Mouse (Mus musculus) forebrain, embryonic 14.5 days (tissue): ENCODE data around the gene Dzank1. TPM values are rescaled to one million over a fixed set of nuclear protein-coding genes. Genes with fewer than 3 reads are reported as not detected.

Experiments used
- ATAC-seq: fragments of 200-750 bp; cut with Nextera tagmentation; 2 replicates; pipeline ENCODE4 v1.8.0; 2017; ENCODE audit warnings: mild to moderate bottlenecking, moderate library complexity
- DNase-seq: peaks from one replicate; pipeline ENCODE4 v3.0.0-alpha.2; 2015; ENCODE audit warnings: low spot score
- H3K27ac ChIP-seq: fragments of 300-500 bp; sonication (generic); 2 replicates; pipeline ENCODE4 v1.5.1; 2014; ENCODE audit warnings: low read depth, mild to moderate bottlenecking, control low read depth, low read length, moderate library complexity
- H3K27me3 ChIP-seq: fragments of 300-500 bp; sonication (generic); replicated peaks from 2 replicates; pipeline ENCODE4 v1.6.1; 2014; ENCODE audit warnings: low read length, control low read depth, mixed read lengths; ENCODE audit not compliant: control insufficient read depth, insufficient read depth
- H3K36me3 ChIP-seq: fragments of 300-500 bp; sonication (generic); 2 replicates; pipeline ENCODE4 v1.6.1; 2014; ENCODE audit warnings: low read length, control low read depth; ENCODE audit not compliant: control insufficient read depth, insufficient read depth
- H3K4me1 ChIP-seq: fragments of 300-500 bp; sonication (generic); 2 replicates; pipeline ENCODE4 v1.6.1; 2014; ENCODE audit warnings: antibody characterized with exemption, low read length, control low read depth; ENCODE audit not compliant: control insufficient read depth, insufficient read depth
- H3K4me2 ChIP-seq: fragments of 300-500 bp; sonication (generic); 2 replicates; pipeline ENCODE4 v1.6.1; 2014; ENCODE audit warnings: mild to moderate bottlenecking, control low read depth, low read length
- H3K4me3 ChIP-seq: fragments of 300-500 bp; sonication (generic); 2 replicates; pipeline ENCODE4 v1.5.1; 2014; ENCODE audit warnings: low read depth, low read length, control low read depth
- H3K9ac ChIP-seq: fragments of 300-500 bp; sonication (generic); 2 replicates; pipeline ENCODE4 v1.6.1; 2014; ENCODE audit warnings: mild to moderate bottlenecking, low read length, control low read depth, moderate library complexity
- H3K9me3 ChIP-seq: fragments of 300-500 bp; sonication (generic); replicated peaks from 2 replicates; pipeline ENCODE4 v1.6.1; 2016; ENCODE audit warnings: low read length, control low read depth, mixed read lengths; ENCODE audit not compliant: control insufficient read depth
- WGBS: fragments of 180-500 bp; shearing (Covaris S2); extraction: QIAGEN DNeasy Blood & Tissue Kit; methylation state at CpG from one replicate; pipeline ENCODE4 v1.1.7; 2014; 5-methylcytosine and 5-hydroxymethylcytosine counted together
- polyA plus RNA-seq: library from polyadenylated mRNA; unstranded; fragments of >200 nt; fragmentation: Nextera tagmentation; extraction: Ambion mirVana; gene quantifications from 2 replicates; pipeline ENCODE4 v1.2.1, GENCODE M21; 2014

Dzank1 gene
- polyA plus RNA-seq, 1 experiment from 2014 or later: 4.3 TPM

DNA sequence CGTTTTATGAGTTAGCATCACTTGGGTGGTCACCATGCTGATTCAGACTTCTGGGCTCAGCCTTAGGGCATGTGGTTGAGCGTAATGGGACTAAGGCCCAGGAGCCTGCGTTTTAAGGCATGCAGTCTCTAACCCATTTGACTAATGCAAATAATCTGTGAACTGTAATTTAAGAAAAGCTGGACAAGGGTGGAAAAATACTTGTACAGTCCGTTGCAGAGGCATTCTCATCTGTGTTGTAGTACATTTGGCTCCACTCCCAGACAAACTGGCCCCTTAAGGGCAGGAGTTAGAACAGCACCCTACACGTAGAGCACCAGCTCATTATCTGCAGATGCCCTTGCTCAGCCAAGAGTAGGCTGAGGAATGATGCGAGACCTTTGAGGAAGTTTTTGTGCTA lies 17.4 kb upstream of the Dzank1 start:
- Histone ChIP-seq H3K36me3 (peaks cover 70% of the 10 kb centered on the region), H3K4me3 (no peak overlapping the region), H3K4me2 (no peak overlapping the region), H3K9ac (no peak overlapping the region), H3K27me3 (no peaks in the 10 kb centered on the region), H3K27ac (no peak overlapping the region), H3K9me3 (no peaks in the 10 kb centered on the region), H3K4me1 (peaks cover 2% of the 10 kb centered on the region; the same call in 1 of the 2 replicates)
- ATAC-seq (no peak), DNase-seq (no peak)
- WGBS: 80% methylated on average over 6 of the region's 6 CpGs

DNA sequence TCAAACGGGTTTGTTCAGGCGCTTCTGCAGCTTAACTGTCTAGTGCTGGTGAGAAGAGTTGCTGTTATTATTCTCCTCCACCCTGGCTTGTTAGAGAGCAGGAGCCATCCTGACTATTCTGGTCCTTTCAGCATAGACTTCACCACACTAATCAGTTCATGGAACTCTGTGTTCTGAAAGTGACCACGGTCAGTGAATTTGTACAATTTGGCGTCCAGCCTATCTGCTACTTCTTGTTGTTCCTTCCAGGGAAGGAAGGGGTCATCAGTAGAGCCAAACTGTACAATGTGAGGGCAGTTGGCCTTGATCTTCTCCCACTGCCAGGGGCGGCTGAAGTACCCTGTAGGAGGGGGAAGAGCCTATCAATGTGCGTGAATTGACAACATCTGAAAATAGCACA lies 16.5 kb upstream of the Dzank1 start:
- Histone ChIP-seq H3K4me1 (no peaks in the 10 kb centered on the region), H3K4me3 (no peak overlapping the region), H3K36me3 (peaks cover 80% of the 10 kb centered on the region), H3K27me3 (no peaks in the 10 kb centered on the region), H3K9ac (no peak overlapping the region), H3K4me2 (no peak overlapping the region), H3K9me3 (no peaks in the 10 kb centered on the region), H3K27ac (no peak overlapping the region)
- DNase-seq (no peak), ATAC-seq (no peak)
- 91% methylated on average over 6 of the region's 6 CpGs for WGBS

DNA sequence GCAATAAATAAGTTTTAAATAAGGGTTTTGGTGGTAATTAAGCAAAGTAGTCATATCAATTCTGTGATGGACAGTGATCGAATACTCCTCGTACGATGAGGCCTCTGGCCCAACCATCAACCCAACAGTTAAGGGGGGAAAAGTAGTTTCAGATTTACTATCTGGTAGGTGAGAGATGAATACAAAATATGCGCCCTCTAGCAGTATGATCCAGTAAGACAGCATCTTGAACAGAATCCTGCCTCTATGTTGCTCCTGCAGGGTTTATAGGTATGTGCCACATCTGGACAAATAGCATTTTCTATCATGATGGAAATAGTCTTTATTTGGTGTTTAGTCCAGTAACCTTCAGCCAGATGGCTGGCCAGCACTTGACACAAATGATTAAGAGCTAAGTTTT lies 14.0 kb upstream of the Dzank1 start:
- H3K4me3 ChIP-seq: no peak overlapping the region
- DNase-seq: peak; percentile 13
- peaks cover 85% of the 10 kb centered on the region for H3K36me3 ChIP-seq

DNA sequence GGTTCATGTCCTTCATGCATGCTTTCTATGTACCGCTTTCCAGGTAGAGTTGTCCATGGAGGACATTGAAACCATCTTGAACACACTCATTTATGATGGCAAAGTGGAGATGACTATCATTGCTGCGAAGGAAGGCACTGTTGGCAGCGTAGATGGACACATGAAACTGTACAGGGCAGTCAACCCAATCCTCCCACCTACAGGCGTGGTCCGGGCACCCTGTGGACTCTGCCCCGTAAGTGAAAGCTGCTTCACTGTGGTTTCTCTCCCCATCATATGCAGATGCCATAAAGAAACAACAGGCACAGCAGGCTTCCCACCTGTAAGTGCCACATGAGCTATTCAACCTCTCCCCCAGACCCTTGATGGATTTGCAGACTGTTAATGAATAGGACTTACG lies 9.9 kb upstream of the Dzank1 start:
- no peak overlapping the region for H3K9ac ChIP-seq
- H3K9me3 ChIP-seq: no peaks in the 10 kb centered on the region
- no peak overlapping the region for H3K4me3 ChIP-seq
- H3K27ac ChIP-seq: no peak overlapping the region
- DNase-seq: no peak
- no peaks in the 10 kb centered on the region for H3K27me3 ChIP-seq
- no peak overlapping the region for H3K4me2 ChIP-seq
- H3K4me1 ChIP-seq: no peaks in the 10 kb centered on the region
- H3K36me3 ChIP-seq: peaks cover 88% of the 10 kb centered on the region
- WGBS: 96% methylated on average over 7 of the region's 7 CpGs
- no peak for ATAC-seq

More for the DNA sequence above, 14.0 kb upstream of the Dzank1 start:
- H3K4me1 ChIP-seq: no peaks in the 10 kb centered on the region
- WGBS: 89% methylated on average over 4 of the region's 4 CpGs
- H3K4me2 ChIP-seq: no peak overlapping the region
- H3K9ac ChIP-seq: no peak overlapping the region
- H3K9me3 ChIP-seq: no peaks in the 10 kb centered on the region
- H3K27me3 ChIP-seq: no peaks in the 10 kb centered on the region
- ATAC-seq: no peak
- no peak overlapping the region for H3K27ac ChIP-seq

DNA sequence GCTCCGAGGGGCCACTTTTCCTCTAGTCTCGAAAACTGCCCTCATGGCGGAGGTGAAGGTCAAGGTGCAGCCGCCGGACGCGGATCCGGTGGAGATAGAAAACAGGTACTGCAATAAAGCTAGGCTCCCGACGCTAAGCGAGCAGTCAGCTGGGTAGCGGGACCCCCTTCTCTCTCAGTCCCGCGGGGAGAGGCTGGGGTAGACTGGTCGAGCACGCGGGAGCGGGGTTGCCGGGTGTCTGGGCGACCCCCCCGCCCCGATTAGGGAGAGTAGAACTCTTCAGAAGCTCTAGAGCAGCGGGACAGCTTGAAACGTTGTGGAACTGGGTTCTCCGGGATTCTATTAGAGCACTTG lies 584 bp upstream of the Dzank1 start:
- H3K27ac ChIP-seq: peak overlapping the region; percentile 97
- peak; percentile 71 for ATAC-seq
- DNase-seq: no peak
- WGBS: 0% methylated on average over 25 of the region's 25 CpGs
- peak overlapping the region; percentile 80 for H3K4me2 ChIP-seq
- H3K9ac ChIP-seq: peak overlapping the region; percentile 90
- peaks cover 15% of the 10 kb centered on the region for H3K36me3 ChIP-seq
- peak overlapping the region; percentile 91 for H3K4me3 ChIP-seq
- H3K9me3 ChIP-seq: no peaks in the 10 kb centered on the region
- 0 out of 2 replicates have a peak, but pooled peaks cover 5% of the 10 kb centered on the region for H3K27me3 ChIP-seq
- H3K4me1 ChIP-seq: peaks cover 8% of the 10 kb centered on the region; the same call in 1 of the 2 replicates

DNA sequence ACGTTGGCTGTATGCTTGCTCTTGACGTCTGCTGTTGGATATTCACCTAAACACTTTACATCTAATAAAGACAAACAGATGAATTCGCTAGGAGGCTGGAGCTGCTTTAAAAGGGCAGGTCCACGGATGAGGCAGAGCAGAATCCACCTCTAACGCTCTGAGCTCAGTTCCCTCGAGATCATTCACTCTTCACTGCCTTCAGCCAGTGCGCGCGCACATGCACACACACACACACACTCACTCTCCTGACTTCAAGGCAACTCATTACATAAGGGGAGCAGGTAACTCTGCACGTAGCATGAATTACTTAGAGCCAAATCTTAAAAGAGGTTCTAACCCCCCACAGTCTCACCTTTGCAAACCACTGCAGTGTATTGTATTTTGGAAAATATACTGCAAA lies 1.4 kb downstream of the Dzank1 start:
- DNase-seq: no peak

DNA sequence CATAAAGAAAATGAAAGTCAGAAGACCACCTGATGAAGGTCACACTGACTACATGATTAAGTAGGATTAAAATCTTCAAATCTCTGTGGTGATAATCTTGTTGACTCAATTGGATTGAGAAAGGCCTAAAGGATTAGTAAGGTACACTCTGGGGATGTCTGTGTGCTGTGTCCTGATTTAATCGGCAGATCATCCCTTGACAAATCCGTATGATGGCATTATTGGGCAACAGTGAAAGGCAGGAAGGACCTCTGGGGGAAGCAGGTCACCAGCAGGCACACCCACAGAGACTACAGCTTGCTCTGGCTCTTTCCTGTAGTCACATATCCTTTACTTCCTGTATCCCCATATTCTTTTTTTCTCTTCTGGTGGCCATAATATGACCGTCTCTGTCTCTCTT lies 7.4 kb downstream of the Dzank1 start:
- H3K4me3 ChIP-seq: no peak overlapping the region
- WGBS: 75% methylated on average over 3 of the region's 3 CpGs
- no peaks in the 10 kb centered on the region for H3K36me3 ChIP-seq
- H3K27ac ChIP-seq: no peak overlapping the region
- no peak overlapping the region for H3K9ac ChIP-seq
- H3K4me1 ChIP-seq: no peaks in the 10 kb centered on the region
- H3K4me2 ChIP-seq: no peak overlapping the region
- DNase-seq: no peak
- ATAC-seq: no peak
- no peaks in the 10 kb centered on the region for H3K27me3 ChIP-seq
- no peaks in the 10 kb centered on the region for H3K9me3 ChIP-seq

More for the DNA sequence above, 1.4 kb downstream of the Dzank1 start:
- no peak for ATAC-seq
- H3K4me3 ChIP-seq: no peak overlapping the region
- H3K4me2 ChIP-seq: no peak overlapping the region
- no peak overlapping the region for H3K9ac ChIP-seq
- no peaks in the 10 kb centered on the region for H3K9me3 ChIP-seq
- no peak overlapping the region for H3K27ac ChIP-seq
- peaks cover 5% of the 10 kb centered on the region; the same call in 1 of the 2 replicates for H3K36me3 ChIP-seq
- 0 out of 2 replicates have a peak, but pooled peaks cover 5% of the 10 kb centered on the region for H3K27me3 ChIP-seq
- WGBS: 48% methylated on average over 10 of the region's 10 CpGs
- peaks cover 8% of the 10 kb centered on the region; the same call in 1 of the 2 replicates for H3K4me1 ChIP-seq

DNA sequence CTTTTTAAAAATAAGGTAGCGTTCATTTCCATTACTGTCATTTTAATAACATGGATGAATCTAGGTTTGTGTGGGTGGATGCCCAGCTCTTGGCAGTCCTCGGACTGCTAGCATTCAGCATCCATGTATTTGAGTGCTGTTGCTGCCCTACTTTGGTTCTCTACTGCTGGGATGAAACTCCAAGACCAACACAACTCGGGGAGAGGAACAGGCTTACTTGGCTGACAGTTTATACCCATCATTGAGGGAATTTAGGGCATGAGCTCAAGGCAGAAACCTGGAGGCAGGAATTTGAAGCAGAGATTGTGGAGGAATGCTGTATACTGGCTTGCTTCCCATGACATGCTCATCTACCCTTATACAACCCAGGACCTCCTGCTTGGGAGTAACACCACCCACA lies 12.6 kb downstream of the Dzank1 start:
- Histone ChIP-seq H3K4me2 (no peak overlapping the region), H3K4me3 (no peak overlapping the region), H3K27me3 (no peaks in the 10 kb centered on the region), H3K36me3 (no peaks in the 10 kb centered on the region), H3K9ac (no peak overlapping the region), H3K27ac (no peak overlapping the region), H3K4me1 (no peaks in the 10 kb centered on the region), H3K9me3 (no peaks in the 10 kb centered on the region)
- ATAC-seq (no peak), DNase-seq (no peak)
- 85% methylated on average over 3 of the region's 3 CpGs for WGBS

DNA sequence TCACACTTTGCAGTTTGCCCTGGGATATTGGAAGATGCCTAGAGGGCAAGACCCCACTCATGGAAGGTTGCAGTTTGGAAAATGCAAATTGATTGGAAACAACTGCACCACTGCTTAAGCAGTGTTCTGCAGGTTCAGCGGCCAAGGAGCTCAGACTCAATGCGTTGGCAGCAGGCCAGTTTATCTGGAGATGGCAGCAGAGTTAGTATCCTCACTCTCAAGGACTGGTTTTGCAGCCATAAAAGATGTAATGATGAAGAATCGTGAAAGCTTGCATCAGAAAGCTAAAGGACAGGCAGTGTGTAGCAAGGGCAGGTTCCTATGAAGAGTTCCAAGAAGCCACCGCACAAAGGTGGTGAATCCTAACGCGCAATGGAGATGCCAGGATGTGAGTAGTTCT lies 25.1 kb downstream of the Dzank1 start:
- no peaks in the 10 kb centered on the region for H3K36me3 ChIP-seq
- peak; percentile 11 for DNase-seq
- no peak overlapping the region for H3K4me2 ChIP-seq
- ATAC-seq: no peak
- H3K9me3 ChIP-seq: no peaks in the 10 kb centered on the region
- no peak overlapping the region for H3K4me3 ChIP-seq
- no peaks in the 10 kb centered on the region for H3K27me3 ChIP-seq
- no peak overlapping the region for H3K9ac ChIP-seq
- whole genome bisulfite sequencing: 86% methylated on average over 6 of the region's 6 CpGs
- no peaks in the 10 kb centered on the region for H3K4me1 ChIP-seq
- no peak overlapping the region for H3K27ac ChIP-seq
